Mouse (Mus musculus) erythroblast, embryonic 14.5 days (primary cell): Measurements from ENCODE around the gene Pcsk5.

Experiments used
- GATA1 ChIP-seq: IDR thresholded peaks from 2 replicates; pipeline ENCODE4 v1.6.1; 2012; ENCODE audit warnings: low read length, inconsistent platforms, mixed read lengths
- TAL1 ChIP-seq: IDR thresholded peaks from 3 replicates; pipeline ENCODE4 v1.6.1; 2012; ENCODE audit warnings: low read length, inconsistent platforms, mixed read lengths

DNA sequence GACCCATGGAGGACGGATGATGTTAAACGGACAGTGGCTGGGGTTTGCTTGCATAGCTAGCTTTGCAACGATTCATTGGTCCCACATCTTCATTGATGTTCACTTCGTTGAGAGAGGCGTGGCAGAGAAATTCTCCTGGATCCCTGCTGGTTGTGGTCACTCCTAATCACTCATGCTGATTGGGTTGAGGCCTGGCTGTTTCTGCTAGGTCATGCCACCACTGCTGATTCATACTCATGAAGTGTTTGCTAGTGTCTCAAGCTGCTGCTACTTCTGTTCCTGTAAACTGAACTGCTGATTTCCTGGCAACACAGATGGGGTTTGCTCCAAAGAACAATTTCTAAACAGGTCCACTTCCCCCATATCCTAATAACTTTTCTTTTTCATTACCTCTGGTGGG lies 430.6 kb downstream of the Pcsk5 start:
- TF ChIP-seq GATA1 = no peak
- TF ChIP-seq TAL1 = no peak
